Comparison of ENCODE assay signal across 9 mouse cellular contexts in the genomic region with DNA sequence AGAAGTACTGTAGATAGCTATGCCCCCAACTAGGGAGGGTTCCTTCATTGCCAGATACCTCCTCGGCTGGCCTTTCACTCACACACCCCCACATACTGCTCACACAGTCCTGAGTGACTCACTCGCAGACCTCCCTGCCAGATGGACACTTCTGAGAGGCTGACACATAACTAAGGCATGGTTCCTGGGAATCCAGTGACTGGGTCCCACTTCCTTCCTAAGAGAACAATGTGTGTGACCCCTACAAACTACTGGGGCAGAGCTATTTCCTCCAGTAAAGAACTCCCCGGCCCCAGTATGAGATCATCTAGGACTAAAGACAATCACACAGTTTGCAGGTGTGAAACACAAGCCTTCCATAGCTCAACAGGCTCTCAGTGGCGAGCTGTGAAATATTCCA.
DNase-seq lines count a peak whose midpoint lies in the region; ATAC-seq lines count a peak whose summit lies in the region.
"Had no signal": no experiment of that assay in that cellular context is flagged by ENCODE, and none has a peak within 500 bp of the region (broad histone marks: within the 10 kb centered on the region; RNA-seq: fewer than 3 reads in every experiment).

No protein-coding gene starts in this region.

- no peaks in the 10 kb centered on the region for H3K9me3 ChIP-seq in heart, embryonic 16.5 days (replicated peaks; ENCODE audit: control insufficient read depth, low read length)
- no peaks in the 10 kb centered on the region for H3K9me3 ChIP-seq in liver, embryonic 13.5 days (replicated peaks)
- H3K9me3 ChIP-seq: embryonic facial prominence, embryonic 12.5 days had no signal

- peak; percentile 22 for DNase-seq in urinary bladder, postnatal 25 days (ENCODE audit: low spot score)
- no peak for DNase-seq in urinary bladder, postnatal 4 days (ENCODE audit: low spot score in 2 of 2)
- no peak for DNase-seq in liver, embryonic 13.5 days
- DNase-seq in frontal cortex, adult 2 months (ENCODE audit: extremely low spot score in 1 of 2, low spot score in 1 of 2): no peak
- DNase-seq in B cell, adult 2 months: no peak
- DNase-seq in thymus, postnatal 10 days (ENCODE audit: low spot score in 2 of 2): no peak

- H3K36me3 ChIP-seq in heart, embryonic 16.5 days (ENCODE audit: control insufficient read depth, insufficient read depth): no peaks in the 10 kb centered on the region
- H3K36me3 ChIP-seq in liver, embryonic 13.5 days: no peaks in the 10 kb centered on the region
- H3K36me3 ChIP-seq: embryonic facial prominence, embryonic 12.5 days had no signal

- peak overlapping the region; percentile 91 for H3K27ac ChIP-seq in heart, embryonic 16.5 days (ENCODE audit: low read length)
- no peak overlapping the region for H3K27ac ChIP-seq in liver, embryonic 13.5 days
- H3K27ac ChIP-seq: embryonic facial prominence, embryonic 12.5 days had no signal

- peak; percentile 73 for ATAC-seq in heart, embryonic 16.5 days (replicated peaks; ENCODE audit: extremely low read depth, insufficient read depth, low FRiP score)
- peak; percentile 53; the same call in 1 of the 2 replicates for ATAC-seq in liver, embryonic 13.5 days (ENCODE audit: low read depth)
- ATAC-seq in monocyte, adult 5-6 weeks (replicated peaks; ENCODE audit: insufficient number of reproducible peaks, low FRiP score, low TSS enrichment, poor library complexity, severe bottlenecking): no peak

- no peak overlapping the region for H3K9ac ChIP-seq in heart, embryonic 16.5 days (ENCODE audit: low read length)
- H3K9ac ChIP-seq in liver, embryonic 13.5 days: no peak overlapping the region
- H3K9ac ChIP-seq: embryonic facial prominence, embryonic 12.5 days had no signal

- H3K4me3 ChIP-seq in heart, embryonic 16.5 days (ENCODE audit: low read length): no peak overlapping the region
- no peak overlapping the region for H3K4me3 ChIP-seq in liver, embryonic 13.5 days (replicated peaks)
- H3K4me3 ChIP-seq: embryonic facial prominence, embryonic 12.5 days had no signal

- WGBS in heart, embryonic 16.5 days: 17% methylated on average over 4 of the region's 4 CpGs
- 41% methylated on average over 4 of the region's 4 CpGs for WGBS in liver, embryonic 13.5 days (ENCODE audit: insufficient replicate concordance)

- H3K27me3 ChIP-seq in heart, embryonic 16.5 days (ENCODE audit: control insufficient read depth, insufficient read depth, low read length): no peaks in the 10 kb centered on the region
- H3K27me3 ChIP-seq in liver, embryonic 13.5 days: no peaks in the 10 kb centered on the region
- H3K27me3 ChIP-seq: embryonic facial prominence, embryonic 12.5 days had no signal

- H3K4me2 ChIP-seq in heart, embryonic 16.5 days (ENCODE audit: low read depth, low read length): 0 out of 2 replicates have a peak overlapping the region, but pooled peaks have one; percentile 4
- no peak overlapping the region for H3K4me2 ChIP-seq in liver, embryonic 13.5 days
- H3K4me2 ChIP-seq: embryonic facial prominence, embryonic 12.5 days had no signal

- peaks cover 50% of the 10 kb centered on the region for H3K4me1 ChIP-seq in heart, embryonic 16.5 days (ENCODE audit: control insufficient read depth, insufficient read depth, low read length)
- no peaks in the 10 kb centered on the region for H3K4me1 ChIP-seq in liver, embryonic 13.5 days (replicated peaks)
